Mouse (Mus musculus) neural tube, embryonic 15.5 days (tissue): Measurements from ENCODE around the gene Luc7l3. TPM values are rescaled to one million over a fixed set of nuclear protein-coding genes. Genes with fewer than 3 reads are reported as not detected.

Source experiments
- ATAC-seq: fragments of 200-750 bp; cut with Nextera tagmentation; 2 replicates; pipeline ENCODE4 v1.8.0; 2017; ENCODE audit warnings: mild to moderate bottlenecking, moderate TSS enrichment, moderate library complexity; ENCODE audit not compliant: low FRiP score
- H3K27ac ChIP-seq: fragments of 300-500 bp; sonication (generic); replicated peaks from 2 replicates; pipeline ENCODE4 v1.5.1; 2015; ENCODE audit warnings: mild to moderate bottlenecking, inconsistent platforms
- H3K27me3 ChIP-seq: fragments of 300-500 bp; sonication (generic); replicated peaks from 2 replicates; pipeline ENCODE4 v1.6.1; 2015; ENCODE audit warnings: inconsistent platforms
- H3K36me3 ChIP-seq: fragments of 300-500 bp; sonication (generic); 2 replicates; pipeline ENCODE4 v1.6.1; 2015; ENCODE audit warnings: inconsistent platforms
- H3K4me1 ChIP-seq: fragments of 300-500 bp; sonication (generic); 2 replicates; pipeline ENCODE4 v1.6.1; 2015; ENCODE audit warnings: inconsistent platforms
- H3K4me2 ChIP-seq: fragments of 300-500 bp; sonication (generic); 2 replicates; pipeline ENCODE4 v1.6.1; 2015; ENCODE audit warnings: inconsistent platforms, mild to moderate bottlenecking, moderate library complexity
- H3K4me3 ChIP-seq: fragments of 300-500 bp; sonication (generic); replicated peaks from 2 replicates; pipeline ENCODE4 v1.5.1; 2015; ENCODE audit warnings: mild to moderate bottlenecking, inconsistent platforms
- H3K9ac ChIP-seq: fragments of 300-500 bp; sonication (generic); replicated peaks from 2 replicates; pipeline ENCODE4 v1.6.1; 2015; ENCODE audit warnings: mild to moderate bottlenecking, inconsistent platforms
- H3K9me3 ChIP-seq: fragments of 300-500 bp; sonication (generic); replicated peaks from 2 replicates; pipeline ENCODE4 v1.6.1; 2016; ENCODE audit warnings: inconsistent platforms
- WGBS: fragments of 180-500 bp; shearing (Covaris S2); methylation state at CpG from one replicate; pipeline ENCODE4 v1.1.7; 2015; ENCODE audit warnings: mixed read lengths; 5-methylcytosine and 5-hydroxymethylcytosine counted together
- polyA plus RNA-seq: library from polyadenylated mRNA; unstranded; fragments of >200 nt; fragmentation: Nextera tagmentation; extraction: Ambion mirVana; gene quantifications from 2 replicates; pipeline ENCODE4 v1.2.1, GENCODE M21; 2015

Luc7l3 gene
- polyA plus RNA-seq, 1 experiment from 2014 or later = 133 TPM

DNA sequence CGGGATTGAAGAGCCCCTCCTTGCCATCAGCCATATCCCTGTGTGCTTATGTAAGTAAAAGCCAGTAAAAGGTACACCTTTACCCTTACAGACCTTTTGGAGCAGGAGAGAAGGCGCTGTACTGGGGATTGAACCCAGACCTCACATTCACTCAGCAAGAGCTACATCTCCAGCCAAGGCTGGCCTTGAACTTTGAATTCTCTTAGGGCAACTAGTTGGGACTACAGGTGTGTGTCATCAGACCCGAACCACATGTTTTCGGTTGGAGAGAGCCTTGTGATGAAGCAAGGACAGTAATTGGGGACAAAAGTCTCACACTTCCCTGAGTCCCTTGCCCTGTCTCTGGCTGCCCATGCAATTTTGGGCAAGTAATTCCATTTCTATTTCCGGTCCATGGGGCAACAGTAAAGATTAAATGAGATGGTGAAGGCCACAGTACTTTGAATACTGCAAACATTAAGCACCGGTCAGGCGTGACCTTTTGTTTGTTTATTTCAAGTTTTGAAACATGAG, 25.3 kb upstream of the Luc7l3 start:
- H3K4me2 ChIP-seq = no peak overlapping the region
- H3K27me3 ChIP-seq = no peaks in the 10 kb centered on the region
- no peak overlapping the region for H3K27ac ChIP-seq
- H3K9me3 ChIP-seq = no peaks in the 10 kb centered on the region
- H3K36me3 ChIP-seq = no peaks in the 10 kb centered on the region
- 90% methylated on average over 7 of the region's 7 CpGs for WGBS
- no peak overlapping the region for H3K4me3 ChIP-seq
- H3K9ac ChIP-seq = no peak overlapping the region
- ATAC-seq = no peak
- peaks cover 16% of the 10 kb centered on the region for H3K4me1 ChIP-seq

DNA sequence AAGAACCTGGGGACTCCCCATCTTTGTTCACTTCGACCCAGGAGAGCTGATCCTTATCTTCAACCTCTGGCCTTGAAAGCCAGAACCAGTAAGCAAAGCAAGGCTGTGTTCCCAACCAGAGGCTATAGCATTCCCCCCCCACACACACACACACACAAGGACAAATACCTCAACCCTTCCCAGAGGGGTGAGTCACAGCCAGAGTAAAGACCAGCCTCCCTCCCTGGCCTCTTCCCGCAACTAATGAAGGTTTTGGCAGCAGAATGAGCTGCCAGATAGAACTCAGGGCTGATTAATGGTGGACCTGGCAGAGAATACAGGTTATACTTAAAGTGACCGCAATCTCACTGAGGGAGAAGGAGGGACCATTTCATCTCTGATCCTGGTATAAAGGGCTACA, 24.8 kb upstream of the Luc7l3 start:
- H3K4me2 ChIP-seq = no peak overlapping the region
- no peaks in the 10 kb centered on the region for H3K36me3 ChIP-seq
- H3K4me3 ChIP-seq = no peak overlapping the region
- no peaks in the 10 kb centered on the region for H3K9me3 ChIP-seq
- H3K27ac ChIP-seq = no peak overlapping the region
- no peaks in the 10 kb centered on the region for H3K27me3 ChIP-seq
- no peak for ATAC-seq
- no peak overlapping the region for H3K9ac ChIP-seq
- WGBS = 63% methylated on average over 3 of the region's 3 CpGs
- peaks cover 21% of the 10 kb centered on the region for H3K4me1 ChIP-seq

DNA sequence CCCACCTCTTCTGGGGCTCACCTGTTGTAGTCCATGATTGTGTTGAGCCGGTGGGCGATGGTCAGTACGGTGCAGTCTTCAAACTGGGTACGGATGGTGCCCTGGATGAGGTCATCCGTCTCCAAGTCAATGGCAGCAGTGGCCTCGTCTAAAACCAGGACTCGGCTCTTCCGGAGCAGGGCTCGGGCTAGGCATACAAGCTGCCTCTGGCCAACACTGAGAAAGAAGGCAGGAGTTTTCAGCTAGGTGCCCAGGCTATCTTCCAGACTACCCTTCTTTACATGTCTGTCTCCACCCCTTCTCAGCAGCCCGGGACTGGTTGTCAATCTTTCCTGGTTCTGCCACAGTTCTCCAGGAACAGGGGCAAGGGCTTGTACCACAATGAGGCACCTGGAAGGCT, 24.1 kb upstream of the Luc7l3 start:
- H3K36me3 ChIP-seq = no peaks in the 10 kb centered on the region
- 89% methylated on average over 10 of the region's 10 CpGs for WGBS
- no peak for ATAC-seq

DNA sequence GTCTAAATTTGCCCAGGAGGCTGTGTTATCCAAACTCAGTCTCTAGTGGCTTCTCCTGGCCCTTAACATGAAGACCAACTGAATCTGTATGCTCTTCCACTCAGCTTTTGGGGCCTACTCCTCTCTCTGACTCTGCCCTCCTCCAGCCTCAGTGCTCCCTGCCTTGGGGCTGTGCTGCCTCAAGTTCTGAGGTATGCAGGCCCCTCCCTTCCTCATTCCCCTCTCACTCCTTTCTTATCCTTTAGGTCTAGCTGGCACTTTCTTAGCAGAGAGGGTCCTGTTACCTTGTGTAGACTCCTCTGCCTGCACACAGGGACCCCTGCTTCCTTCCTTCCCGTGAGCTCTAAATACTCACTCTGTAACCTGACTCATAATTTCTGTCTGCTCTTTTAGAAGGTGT, 22.7 kb upstream of the Luc7l3 start:
- Histone ChIP-seq H3K36me3 (peaks cover 5% of the 10 kb centered on the region), H3K4me2 (no peak overlapping the region), H3K27ac (no peak overlapping the region), H3K4me3 (no peak overlapping the region), H3K9ac (no peak overlapping the region), H3K4me1 (peaks cover 27% of the 10 kb centered on the region), H3K9me3 (no peaks in the 10 kb centered on the region), H3K27me3 (no peaks in the 10 kb centered on the region)
- WGBS = 76% methylated on average over 1 of the region's 1 CpGs
- ATAC-seq = no peak

More for the DNA sequence above, 24.1 kb upstream of the Luc7l3 start:
- no peak overlapping the region for H3K4me2 ChIP-seq
- no peak overlapping the region for H3K4me3 ChIP-seq
- H3K4me1 ChIP-seq = peaks cover 21% of the 10 kb centered on the region
- no peak overlapping the region for H3K27ac ChIP-seq
- no peak overlapping the region for H3K9ac ChIP-seq
- no peaks in the 10 kb centered on the region for H3K27me3 ChIP-seq
- H3K9me3 ChIP-seq = no peaks in the 10 kb centered on the region

DNA sequence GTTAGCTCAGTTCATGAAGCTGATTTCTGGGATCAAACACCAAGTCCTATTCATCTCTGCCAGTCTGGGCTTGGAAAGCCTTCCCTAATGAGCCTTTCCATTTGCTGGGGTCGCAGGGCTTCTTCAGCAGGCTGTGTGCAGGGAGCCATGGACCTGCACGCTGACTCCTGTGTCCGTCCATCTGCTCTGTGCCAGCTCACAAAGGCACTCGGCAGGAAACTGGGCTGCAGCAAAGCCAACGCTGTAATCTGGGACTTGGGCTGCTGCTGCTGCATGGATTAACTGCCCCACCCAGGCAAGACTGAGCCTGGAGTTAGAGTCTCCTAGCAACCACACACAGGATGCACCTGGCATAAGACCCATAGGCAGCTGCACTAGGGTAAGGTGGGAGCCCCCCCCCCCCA, 22.2 kb upstream of the Luc7l3 start:
- WGBS = 9% methylated on average over 5 of the region's 5 CpGs
- no peaks in the 10 kb centered on the region for H3K27me3 ChIP-seq
- no peaks in the 10 kb centered on the region for H3K9me3 ChIP-seq
- ATAC-seq = no peak
- no peak overlapping the region for H3K4me2 ChIP-seq
- no peak overlapping the region for H3K4me3 ChIP-seq
- peaks cover 27% of the 10 kb centered on the region for H3K4me1 ChIP-seq
- peaks cover 10% of the 10 kb centered on the region for H3K36me3 ChIP-seq
- H3K9ac ChIP-seq = 0 out of 2 replicates have a peak overlapping the region, but pooled peaks have one; percentile 10
- no peak overlapping the region for H3K27ac ChIP-seq

DNA sequence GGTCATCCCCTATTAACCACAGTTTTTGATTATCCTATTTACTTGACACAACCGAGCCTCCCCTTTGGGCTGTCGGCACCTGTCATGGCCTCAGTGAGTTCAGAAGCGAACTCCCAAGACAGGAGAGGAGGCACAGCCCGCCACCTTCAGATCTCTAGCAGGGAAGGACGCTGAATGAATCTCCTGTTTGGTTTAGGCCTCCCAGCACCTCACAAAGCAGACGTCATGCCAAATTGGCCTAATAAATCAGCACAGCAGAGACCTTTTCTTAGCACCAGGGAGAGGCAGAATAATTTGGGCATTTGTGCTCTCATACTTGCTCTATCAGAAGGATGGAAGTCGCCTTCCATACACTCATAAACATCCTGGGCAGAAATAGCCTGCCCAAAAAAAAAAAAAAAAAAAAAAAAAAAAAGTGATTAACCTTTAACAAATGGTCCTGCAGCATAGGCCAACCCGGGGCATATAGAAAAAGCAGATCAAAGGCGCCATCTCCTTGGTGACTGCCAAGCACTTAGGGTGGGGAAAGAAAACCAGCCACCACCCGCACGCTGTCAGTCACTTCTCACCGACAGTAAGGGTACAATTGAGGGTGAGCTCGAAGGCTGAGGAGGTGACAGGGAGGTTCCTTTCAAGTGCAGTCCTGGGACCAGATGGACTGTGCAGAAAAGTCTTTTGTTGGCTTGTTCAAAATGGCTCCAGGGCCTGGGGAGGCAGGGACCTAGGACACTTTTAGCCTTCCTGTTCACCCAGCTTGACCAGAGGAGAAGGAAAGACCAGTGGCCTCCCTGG, 20.5 kb upstream of the Luc7l3 start:
- Histone ChIP-seq H3K9ac (no peak overlapping the region; the same call in 1 of the 2 replicates), H3K27ac (peak overlapping the region; percentile 18; the same call in 1 of the 2 replicates), H3K4me1 (peaks cover 27% of the 10 kb centered on the region), H3K4me3 (no peak overlapping the region), H3K36me3 (peaks cover 22% of the 10 kb centered on the region), H3K4me2 (no peak overlapping the region), H3K9me3 (no peaks in the 10 kb centered on the region), H3K27me3 (no peaks in the 10 kb centered on the region)
- WGBS = 11% methylated on average over 13 of the region's 13 CpGs
- no peak for ATAC-seq

DNA sequence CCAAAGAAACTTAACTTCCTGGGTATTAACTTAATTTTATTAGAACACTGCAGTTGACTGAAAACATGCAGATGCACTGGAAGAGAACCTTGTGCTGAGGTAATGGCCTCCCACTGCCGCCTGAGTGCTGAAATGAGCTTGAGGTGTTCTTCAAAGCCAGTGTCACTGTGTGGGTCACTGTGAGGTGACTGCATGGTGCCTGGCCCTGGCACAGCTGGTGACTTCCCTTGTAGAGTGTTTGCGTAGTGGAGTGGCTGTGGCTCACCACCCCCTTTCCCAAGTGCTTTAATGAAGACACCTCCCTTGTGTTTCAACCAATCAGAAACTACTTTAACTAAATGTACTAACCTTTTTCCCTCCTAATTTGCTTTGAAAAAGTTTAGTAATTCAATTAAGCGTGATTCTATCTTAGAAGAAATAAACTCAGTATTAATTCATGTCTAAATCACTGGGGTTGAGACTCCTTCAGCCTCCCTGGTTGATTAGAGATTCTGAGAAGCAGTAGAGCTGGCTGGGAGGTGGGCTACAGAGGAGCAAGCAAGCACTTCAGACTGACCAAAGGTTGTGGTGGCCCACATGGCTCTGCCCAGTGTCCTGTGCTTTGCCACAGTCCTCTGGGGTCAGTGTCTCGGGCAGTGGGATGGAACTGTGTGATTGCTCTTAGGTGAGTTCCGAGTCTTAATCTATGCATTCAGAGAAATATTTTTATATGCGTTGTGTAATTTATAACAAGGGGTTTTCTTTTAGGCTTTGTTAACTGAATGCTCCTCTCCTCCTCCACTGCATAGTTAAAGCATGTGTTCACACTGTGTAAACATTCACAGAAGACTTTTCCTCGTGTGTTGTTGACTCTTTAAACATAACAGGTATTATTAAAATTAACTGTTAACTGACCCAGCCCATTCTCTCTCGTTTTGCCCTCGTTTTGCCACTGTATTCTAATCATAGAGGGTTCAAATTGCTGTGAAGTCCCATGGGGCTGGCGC, 19.5 kb upstream of the Luc7l3 start:
- no peaks in the 10 kb centered on the region for H3K9me3 ChIP-seq
- no peak for ATAC-seq
- no peaks in the 10 kb centered on the region for H3K27me3 ChIP-seq
- WGBS = 55% methylated on average over 10 of the region's 10 CpGs
- H3K4me1 ChIP-seq = peaks cover 27% of the 10 kb centered on the region
- 0 out of 2 replicates have a peak overlapping the region, but pooled peaks have one; percentile 18 for H3K27ac ChIP-seq
- H3K4me2 ChIP-seq = no peak overlapping the region
- H3K36me3 ChIP-seq = peaks cover 28% of the 10 kb centered on the region
- no peak overlapping the region for H3K4me3 ChIP-seq
- no peak overlapping the region for H3K9ac ChIP-seq

DNA sequence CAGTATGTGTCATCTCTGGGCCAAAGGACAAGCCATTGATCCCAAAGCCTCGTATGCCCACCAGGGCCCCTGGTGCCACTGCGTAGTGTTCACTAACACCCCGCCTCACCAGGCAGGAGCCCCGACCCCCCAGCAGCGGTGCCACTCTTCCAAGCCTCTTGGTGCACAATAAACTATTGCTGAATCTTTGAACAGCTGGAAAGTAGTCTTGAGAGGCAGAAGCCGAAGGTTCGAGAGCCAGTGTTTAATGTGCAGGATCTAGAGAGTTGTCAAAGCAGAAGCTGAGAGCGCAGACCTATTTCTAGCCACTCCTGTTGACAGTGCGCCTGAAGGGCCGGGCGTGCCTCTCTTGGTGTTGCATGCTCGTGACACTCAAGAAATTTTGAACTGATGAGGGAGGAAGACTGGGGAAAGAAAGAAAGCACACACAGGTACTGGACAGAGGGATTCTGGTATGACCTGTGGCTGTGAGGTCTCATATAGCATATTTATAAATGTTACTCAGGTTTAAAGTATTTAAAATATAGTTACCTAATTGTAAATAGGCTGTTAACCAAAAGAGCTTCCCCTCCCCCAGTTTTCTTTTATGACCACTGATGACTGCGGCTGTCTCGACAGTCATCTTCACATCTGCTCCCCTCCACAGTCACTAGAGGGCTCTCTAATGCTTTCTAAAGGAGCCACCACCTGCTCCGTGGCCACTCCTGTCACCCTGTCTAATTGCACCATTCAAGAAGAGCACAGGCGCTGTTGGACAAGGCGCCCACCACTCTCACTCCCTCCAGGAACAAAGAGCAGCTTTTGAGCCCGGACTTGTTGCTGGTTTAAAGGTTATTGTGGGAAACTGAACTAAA, 18.2 kb upstream of the Luc7l3 start:
- 52% methylated on average over 18 of the region's 18 CpGs for WGBS
- Histone ChIP-seq H3K9ac (no peak overlapping the region), H3K4me1 (peaks cover 27% of the 10 kb centered on the region), H3K36me3 (peaks cover 38% of the 10 kb centered on the region), H3K4me3 (no peak overlapping the region), H3K27ac (no peak overlapping the region), H3K4me2 (no peak overlapping the region), H3K27me3 (no peaks in the 10 kb centered on the region), H3K9me3 (no peaks in the 10 kb centered on the region)
- ATAC-seq = peak; percentile 85

DNA sequence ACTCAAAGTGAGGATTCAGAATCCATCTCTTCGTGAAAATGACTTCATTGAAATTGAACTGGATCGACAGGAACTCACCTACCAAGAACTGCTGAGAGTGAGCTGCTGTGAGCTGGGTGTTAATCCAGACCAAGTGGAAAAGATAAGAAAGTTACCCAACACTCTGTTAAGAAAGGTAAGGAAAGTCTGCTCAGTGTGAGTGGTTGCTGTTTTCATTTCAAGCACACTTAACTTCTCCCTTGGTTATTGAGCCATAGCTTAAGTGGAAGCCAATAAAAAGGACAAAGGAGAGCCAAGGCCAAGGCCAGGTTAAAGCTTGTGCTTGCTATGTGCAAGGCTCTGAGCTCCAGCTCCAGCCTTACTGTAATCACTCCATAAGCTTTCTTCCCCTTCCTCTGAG, 16.6 kb upstream of the Luc7l3 start:
- 99% methylated on average over 2 of the region's 2 CpGs for WGBS
- no peak for ATAC-seq
- H3K4me3 ChIP-seq = no peak overlapping the region
- H3K36me3 ChIP-seq = peaks cover 44% of the 10 kb centered on the region
- no peaks in the 10 kb centered on the region for H3K9me3 ChIP-seq
- H3K27ac ChIP-seq = no peak overlapping the region
- H3K4me2 ChIP-seq = no peak overlapping the region
- H3K9ac ChIP-seq = no peak overlapping the region
- H3K27me3 ChIP-seq = no peaks in the 10 kb centered on the region
- H3K4me1 ChIP-seq = peaks cover 19% of the 10 kb centered on the region

DNA sequence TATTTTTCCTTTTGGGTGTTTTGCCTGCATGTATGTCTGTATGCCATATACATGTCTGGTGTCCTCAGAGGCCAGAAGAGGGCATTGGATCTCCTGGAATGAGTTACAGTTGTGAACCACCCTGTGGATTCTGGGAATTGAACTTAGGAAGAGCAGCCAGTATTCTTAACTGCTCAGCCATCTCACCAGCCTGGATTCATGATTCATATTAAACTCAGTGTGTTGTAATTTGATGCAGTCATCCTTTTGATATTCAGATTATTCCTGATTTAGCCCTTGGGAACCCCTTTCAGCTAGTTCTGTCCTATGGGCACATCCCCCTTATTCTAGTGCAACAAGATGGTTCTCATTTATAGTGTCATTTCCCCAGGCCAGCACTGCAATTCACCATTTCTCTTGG, 14.8 kb upstream of the Luc7l3 start:
- peaks cover 44% of the 10 kb centered on the region for H3K36me3 ChIP-seq
- no peaks in the 10 kb centered on the region for H3K9me3 ChIP-seq
- no peak overlapping the region for H3K27ac ChIP-seq
- no peak for ATAC-seq
- H3K4me3 ChIP-seq = no peak overlapping the region
- H3K27me3 ChIP-seq = no peaks in the 10 kb centered on the region
- no peak overlapping the region for H3K4me2 ChIP-seq
- H3K4me1 ChIP-seq = peaks cover 18% of the 10 kb centered on the region
- H3K9ac ChIP-seq = no peak overlapping the region

DNA sequence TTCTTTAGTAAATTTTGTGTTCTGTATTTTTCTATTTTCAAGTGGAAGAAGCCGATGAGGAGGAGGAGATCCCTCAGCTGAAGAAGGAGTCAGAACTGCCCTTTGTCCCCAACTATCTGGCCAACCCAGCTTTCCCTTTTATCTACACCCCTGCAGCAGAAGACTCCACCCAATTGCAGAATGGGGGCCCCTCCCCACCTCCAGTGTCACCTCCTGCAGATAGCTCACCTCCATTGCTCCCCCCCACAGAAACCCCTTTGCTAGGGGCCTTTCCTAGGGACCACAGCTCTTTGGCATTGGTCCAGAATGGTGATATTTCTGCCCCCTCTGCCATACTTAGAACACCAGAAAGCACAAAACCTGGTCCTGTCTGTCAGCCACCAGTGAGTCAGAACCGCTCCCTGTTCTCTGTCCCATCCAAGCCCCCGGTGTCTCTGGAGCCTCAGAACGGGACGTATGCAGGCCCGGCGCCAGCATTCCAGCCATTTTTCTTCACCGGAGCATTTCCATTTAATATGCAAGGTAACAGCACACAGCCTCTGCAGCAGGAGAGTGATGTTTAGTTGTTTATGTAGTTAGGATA, 12.7 kb upstream of the Luc7l3 start:
- no peak overlapping the region for H3K4me2 ChIP-seq
- no peak overlapping the region for H3K4me3 ChIP-seq
- H3K27me3 ChIP-seq = no peaks in the 10 kb centered on the region
- peaks cover 30% of the 10 kb centered on the region for H3K4me1 ChIP-seq
- no peak for ATAC-seq
- 82% methylated on average over 8 of the region's 8 CpGs for WGBS
- no peak overlapping the region for H3K27ac ChIP-seq
- peaks cover 39% of the 10 kb centered on the region for H3K36me3 ChIP-seq
- no peak overlapping the region for H3K9ac ChIP-seq
- H3K9me3 ChIP-seq = no peaks in the 10 kb centered on the region
